Mouse (Mus musculus) CH12.LX (cell line): ENCODE measurements at regions not wholly inside any gene's neighbourhood (a gene's known extent, or its start where the extent isn't known, plus 50 kb on each side); places are given as distances from the start of the nearest gene placed in this dataset.

Source experiments
- DNase-seq: peaks from one replicate; pipeline ENCODE4 v3.0.0-alpha.2; 2013; ENCODE audit errors: extremely low read depth
- H3K27ac ChIP-seq: 2 replicates; pipeline ENCODE4 v1.5.1; 2012; ENCODE audit warnings: low read depth, mild to moderate bottlenecking, control low read depth, moderate library complexity; ENCODE audit not compliant: insufficient read depth
- H3K27me3 ChIP-seq: replicated peaks from 2 replicates; pipeline ENCODE3; 2012; ENCODE audit warnings: inconsistent platforms
- H3K36me3 ChIP-seq, 2 experiments: replicated peaks in 1 of 2; 2 replicates each; pipeline versions ENCODE3 to v1.6.1; 2012; ENCODE audit warnings: inconsistent platforms in 1 of 2, low read length in 1 of 2, mild to moderate bottlenecking in 1 of 2, mixed read lengths in 1 of 2, moderate library complexity in 1 of 2; ENCODE audit not compliant: control insufficient read depth in 1 of 2, insufficient read depth in 1 of 2
- H3K4me1 ChIP-seq, 2 experiments: 2 replicates each; pipeline ENCODE4 v1.6.1; 2012; ENCODE audit warnings: inconsistent platforms in 1 of 2, moderate library complexity in 1 of 2; ENCODE audit not compliant: insufficient read depth in 2 of 2, control insufficient read depth in 1 of 2
- H3K4me2 ChIP-seq: 2 replicates; pipeline ENCODE4 v1.6.1; 2012; ENCODE audit warnings: low read depth, mild to moderate bottlenecking, control low read depth; ENCODE audit not compliant: poor library complexity, insufficient read depth, severe bottlenecking
- H3K4me3 ChIP-seq, 3 experiments: fragments of 150-350 bp in 1 of 3; sonication (generic) in 1 of 3; replicated peaks in 1 of 3; 2 replicates each; pipeline versions ENCODE3 to v1.5.1; 2011 to 2012; ENCODE audit warnings: low read depth in 2 of 3, low read length in 2 of 3, mild to moderate bottlenecking in 2 of 3, moderate library complexity in 2 of 3, control low read depth in 1 of 3, improper control_type of control experiment in 1 of 3, inconsistent platforms in 1 of 3, mixed read lengths in 1 of 3; ENCODE audit not compliant: poor library complexity in 1 of 3
- H3K79me2 ChIP-seq: replicated peaks from 2 replicates; pipeline ENCODE4 v1.6.1; 2012; ENCODE audit warnings: mild to moderate bottlenecking, moderate library complexity; ENCODE audit not compliant: control insufficient read depth, poor library complexity, insufficient read depth, severe bottlenecking; ENCODE audit errors: extremely low read depth
- H3K9ac ChIP-seq: 2 replicates; pipeline ENCODE4 v1.6.1; 2012; ENCODE audit warnings: low read depth, mild to moderate bottlenecking, control low read depth, moderate library complexity; ENCODE audit not compliant: insufficient read depth
- H3K9me3 ChIP-seq: replicated peaks from 2 replicates; pipeline ENCODE3; 2012; ENCODE audit warnings: low read length, inconsistent platforms, mixed read lengths
- CHD2 ChIP-seq: IDR thresholded peaks from 2 replicates; pipeline ENCODE4 v1.6.1; 2011; ENCODE audit warnings: low read length, improper control_type of control experiment
- E2F4 ChIP-seq: IDR thresholded peaks from 2 replicates; pipeline ENCODE4 v1.6.1; 2011; ENCODE audit warnings: low read depth, low read length, improper control_type of control experiment; ENCODE audit not compliant: insufficient replicate concordance
- GABPA ChIP-seq: IDR thresholded peaks from 2 replicates; pipeline ENCODE4 v1.6.1; 2012; ENCODE audit warnings: low read depth, low read length, improper control_type of control experiment, inconsistent platforms; ENCODE audit not compliant: insufficient replicate concordance
- HCFC1 ChIP-seq: IDR thresholded peaks from 2 replicates; pipeline ENCODE4 v1.6.1; 2012; ENCODE audit warnings: low read depth, mild to moderate bottlenecking, inconsistent platforms, low read length, improper control_type of control experiment
- JUND ChIP-seq: conservative IDR thresholded peaks from 2 replicates; pipeline ENCODE4 v1.6.1; 2011; ENCODE audit warnings: low read depth, low read length, improper control_type of control experiment
- KAT2A ChIP-seq: IDR thresholded peaks from 2 replicates; pipeline ENCODE4 v1.6.1; 2012; ENCODE audit warnings: low read length, improper control_type of control experiment, inconsistent platforms; ENCODE audit not compliant: insufficient replicate concordance
- MAX ChIP-seq: IDR thresholded peaks from 2 replicates; pipeline ENCODE4 v1.6.1; 2011; ENCODE audit warnings: low read length, improper control_type of control experiment
- MAZ ChIP-seq: IDR thresholded peaks from 2 replicates; pipeline ENCODE4 v1.6.1; 2012; ENCODE audit warnings: low read depth, mild to moderate bottlenecking, inconsistent platforms, low read length, improper control_type of control experiment, moderate library complexity
- MXI1 ChIP-seq: IDR thresholded peaks from 2 replicates; pipeline ENCODE4 v1.6.1; 2011; ENCODE audit warnings: mild to moderate bottlenecking, low read depth, low read length, improper control_type of control experiment
- NELFE ChIP-seq: IDR thresholded peaks from 2 replicates; pipeline ENCODE4 v1.6.1; 2011; ENCODE audit warnings: low read depth, low read length, improper control_type of control experiment
- NRF1 ChIP-seq: IDR thresholded peaks from 2 replicates; pipeline ENCODE4 v1.6.1; 2014; ENCODE audit warnings: low read depth, mild to moderate bottlenecking, inconsistent platforms, low read length, improper control_type of control experiment, moderate library complexity
- POLR2A ChIP-seq: IDR thresholded peaks from 2 replicates; pipeline ENCODE4 v1.6.1; 2011; ENCODE audit warnings: low read depth, mild to moderate bottlenecking, improper control_type of control experiment, low read length
- POLR2AphosphoS2 ChIP-seq: IDR thresholded peaks from 2 replicates; pipeline ENCODE4 v1.6.1; 2011; ENCODE audit warnings: low read depth, low read length, improper control_type of control experiment
- SIN3A ChIP-seq: IDR thresholded peaks from 2 replicates; pipeline ENCODE4 v1.6.1; 2012; ENCODE audit warnings: low read length, improper control_type of control experiment, inconsistent platforms
- SMC3 ChIP-seq: IDR thresholded peaks from 2 replicates; pipeline ENCODE4 v1.6.1; 2011; ENCODE audit warnings: low read depth, low read length, improper control_type of control experiment
- TCF12 ChIP-seq: IDR thresholded peaks from 2 replicates; pipeline ENCODE4 v1.6.1; 2014; ENCODE audit warnings: low read depth, mild to moderate bottlenecking, inconsistent platforms, low read length, improper control_type of control experiment
- UBTF ChIP-seq: IDR thresholded peaks from 2 replicates; pipeline ENCODE4 v1.6.1; 2012; ENCODE audit warnings: low read depth, mild to moderate bottlenecking, inconsistent platforms, low read length, improper control_type of control experiment, moderate library complexity
- USF2 ChIP-seq: conservative IDR thresholded peaks from 2 replicates; pipeline ENCODE4 v1.6.1; 2011; ENCODE audit warnings: low read depth, low read length, improper control_type of control experiment
- ZKSCAN1 ChIP-seq: IDR thresholded peaks from 2 replicates; pipeline ENCODE4 v1.6.1; 2012; ENCODE audit warnings: low read depth, inconsistent platforms, low read length, improper control_type of control experiment, borderline replicate concordance
- ZMIZ1 ChIP-seq: IDR thresholded peaks from 2 replicates; pipeline ENCODE4 v1.6.1; 2012; ENCODE audit warnings: low read depth, mild to moderate bottlenecking, inconsistent platforms, low read length, improper control_type of control experiment
- ZNF384 ChIP-seq: IDR thresholded peaks from 2 replicates; pipeline ENCODE4 v1.6.1; 2012; ENCODE audit warnings: low read depth, low read length, improper control_type of control experiment, inconsistent platforms
- dilution Hi-C: fragments of 300-500 bp; cut with MboI; formaldehyde crosslinking; loops from 2 replicates; pipeline ENCODE4 v1.14.3; 2020; ENCODE audit warnings: low sequenced_read_pairs; ENCODE audit not compliant: extremely low pct_unique_long_range_greater_than_20kb, extremely low pct_ligation_motif_present
- in situ Hi-C: fragments of 300-500 bp; cut with MboI; formaldehyde crosslinking; loops from 3 replicates; pipeline ENCODE4 v1.14.3; 2019; ENCODE audit warnings: low sequenced_read_pairs, low pct_ligation_motif_present, low pct_unique_long_range_greater_than_20kb, mixed read lengths

- Histone ChIP-seq H3K79me2 (no peaks in the 10 kb centered on the region), H3K4me2 (no peak overlapping the region), H3K27me3 (no peaks in the 10 kb centered on the region), H3K36me3 (no peaks in the 10 kb centered on the region), H3K9me3 (peaks cover 55% of the 10 kb centered on the region), H3K27ac (no peak overlapping the region), H3K4me3 (no peak overlapping the region), H3K9ac (no peak overlapping the region), H3K4me1 (no peaks in the 10 kb centered on the region)
- TF ChIP-seq UBTF (no peak), POLR2AphosphoS2 (no peak), SIN3A (no peak), MAX (no peak), SMC3 (no peak), TCF12 (no peak), ZKSCAN1 (no peak), NRF1 (no peak), POLR2A (no peak), E2F4 (no peak), NELFE (no peak), MXI1 (no peak), KAT2A (no peak), GABPA (no peak), USF2 (no peak)
- dilution Hi-C loops, result no loop called here
- DNase-seq, result no peak
- in situ Hi-C loops, result no loop called here
Measured at GRCm38 (mm10) chr11:37772481-37773089, 536.8 kb upstream of the Tenm2 start.

GRCm38 (mm10) chr11:37770881-37771280 lies 535.1 kb upstream of the Tenm2 start:
- no peaks in the 10 kb centered on the region for H3K27me3 ChIP-seq
- TF ChIP-seq HCFC1, result no peak
- TF ChIP-seq TCF12, result no peak
- no peak for TF ChIP-seq ZKSCAN1
- no peak for TF ChIP-seq SMC3
- no peak for TF ChIP-seq CHD2
- TF ChIP-seq ZNF384, result no peak
- TF ChIP-seq JUND, result no peak
- no peak for TF ChIP-seq MAZ
- no peak for TF ChIP-seq ZMIZ1
- H3K9ac ChIP-seq, result no peak overlapping the region
- no peak overlapping the region for H3K4me3 ChIP-seq
- dilution Hi-C loops, result no loop called here
- no peaks in the 10 kb centered on the region for H3K4me1 ChIP-seq
- in situ Hi-C loops, result no loop called here
- no peak overlapping the region for H3K27ac ChIP-seq
- H3K4me2 ChIP-seq, result no peak overlapping the region
- H3K36me3 ChIP-seq, result no peaks in the 10 kb centered on the region
- H3K9me3 ChIP-seq, result peaks cover 60% of the 10 kb centered on the region
- H3K79me2 ChIP-seq, result no peaks in the 10 kb centered on the region
- DNase-seq, result no peak
